Mouse (Mus musculus): ENCODE results near the gene Ube2d1.

DNA sequence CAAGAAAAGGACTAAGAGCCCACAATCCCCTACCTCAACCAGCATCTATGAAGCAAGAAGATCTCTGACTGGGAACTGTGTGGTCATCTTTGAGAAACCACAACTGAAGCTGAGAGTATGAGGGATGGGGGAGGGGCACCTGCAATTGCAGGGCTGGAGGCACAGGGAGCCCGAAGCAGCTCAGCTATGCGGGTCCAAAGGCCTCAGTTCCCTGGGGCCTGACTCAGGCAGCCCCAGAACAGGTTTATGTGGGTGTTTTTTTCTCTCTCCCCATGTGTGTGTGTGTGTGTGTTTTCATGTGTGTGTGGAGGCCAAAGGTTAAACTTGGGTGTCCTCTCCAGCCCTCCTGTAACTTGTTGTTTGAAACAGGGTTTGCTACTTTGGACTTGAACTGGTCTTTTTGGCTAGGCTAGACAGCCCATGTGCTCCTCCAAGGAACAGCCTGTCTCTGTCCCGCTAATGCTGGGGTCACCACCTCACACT lies 6.2 kb upstream of the Ube2d1 start:
- TF ChIP-seq CTCF (IDR thresholded peaks at IDR 0.05; ENCODE audit: borderline replicate concordance, extremely low read depth, insufficient read depth, insufficient read length) (no peak), POLR2A (IDR thresholded peaks at IDR 0.05; ENCODE audit: borderline replicate concordance, extremely low read depth, insufficient read depth, insufficient read length, poor library complexity, severe bottlenecking) (no peak)

All from brain, embryonic 14.5 days (tissue).